Mouse (Mus musculus) intestine, embryonic 15.5 days (tissue): ENCODE data around the gene Qsox1. TPM values are rescaled to one million over a fixed set of nuclear protein-coding genes. Genes with fewer than 3 reads are reported as not detected.

Source experiments
- ATAC-seq: fragments of 200-750 bp; cut with Nextera tagmentation; 2 replicates; pipeline ENCODE4 v1.8.0; 2017; ENCODE audit warnings: moderate TSS enrichment, moderate library complexity
- H3K27ac ChIP-seq: fragments of 300-500 bp; sonication (generic); 2 replicates; pipeline ENCODE4 v1.5.1; 2015; ENCODE audit warnings: mild to moderate bottlenecking, inconsistent platforms
- H3K27me3 ChIP-seq: fragments of 300-500 bp; sonication (generic); replicated peaks from 2 replicates; pipeline ENCODE4 v1.6.1; 2015; ENCODE audit warnings: inconsistent platforms
- H3K36me3 ChIP-seq: fragments of 300-500 bp; sonication (generic); 2 replicates; pipeline ENCODE4 v1.6.1; 2015; ENCODE audit warnings: inconsistent platforms
- H3K4me1 ChIP-seq: fragments of 300-500 bp; sonication (generic); replicated peaks from 2 replicates; pipeline ENCODE4 v1.6.1; 2015; ENCODE audit warnings: inconsistent platforms
- H3K4me2 ChIP-seq: fragments of 300-500 bp; sonication (generic); replicated peaks from 2 replicates; pipeline ENCODE4 v1.6.1; 2015; ENCODE audit warnings: mild to moderate bottlenecking, inconsistent platforms
- H3K4me3 ChIP-seq: fragments of 300-500 bp; sonication (generic); replicated peaks from 2 replicates; pipeline ENCODE4 v1.5.1; 2015; ENCODE audit warnings: inconsistent platforms
- H3K9ac ChIP-seq: fragments of 300-500 bp; sonication (generic); 2 replicates; pipeline ENCODE4 v1.6.1; 2015; ENCODE audit warnings: inconsistent platforms
- H3K9me3 ChIP-seq: fragments of 300-500 bp; sonication (generic); 2 replicates; pipeline ENCODE4 v1.6.1; 2016; ENCODE audit warnings: inconsistent platforms
- WGBS: fragments of 180-500 bp; shearing (Covaris S2); methylation state at CpG from one replicate; pipeline ENCODE4 v1.1.7; 2015; 5-methylcytosine and 5-hydroxymethylcytosine counted together
- polyA plus RNA-seq: library from polyadenylated mRNA; unstranded; fragments of >200 nt; fragmentation: Nextera tagmentation; extraction: Ambion mirVana; gene quantifications from 2 replicates; pipeline ENCODE4 v1.2.1, GENCODE M21; 2015

Qsox1 gene
- polyA plus RNA-seq, 1 experiment from 2014 or later: 40.3 TPM

- Histone ChIP-seq H3K4me1 (peaks cover 29% of the 10 kb centered on the region), H3K9ac (no peak overlapping the region), H3K27me3 (peaks cover 93% of the 10 kb centered on the region), H3K9me3 (no peaks in the 10 kb centered on the region), H3K4me3 (no peak overlapping the region), H3K36me3 (no peaks in the 10 kb centered on the region), H3K27ac (no peak overlapping the region), H3K4me2 (0 out of 2 replicates have a peak overlapping the region, but pooled peaks have one; percentile 6)
- under 1% methylated on average over 58 of the region's 58 CpGs for WGBS
- ATAC-seq: no peak
Observed at GRCm38 (mm10) chr1:155737017-155737808, 75.5 kb downstream of the Qsox1 start.

GRCm38 (mm10) chr1:155736096-155736825 lies 76.4 kb downstream of the Qsox1 start:
- Histone ChIP-seq H3K27ac (no peak overlapping the region), H3K9me3 (no peaks in the 10 kb centered on the region), H3K4me1 (peaks cover 20% of the 10 kb centered on the region), H3K27me3 (peaks cover 92% of the 10 kb centered on the region), H3K36me3 (no peaks in the 10 kb centered on the region), H3K4me3 (no peak overlapping the region), H3K4me2 (no peak overlapping the region), H3K9ac (no peak overlapping the region)
- no peak for ATAC-seq
- WGBS: under 1% methylated on average over 26 of the region's 26 CpGs

GRCm38 (mm10) chr1:155731156-155731555 lies 81.5 kb downstream of the Qsox1 start:
- no peak overlapping the region for H3K27ac ChIP-seq
- peaks cover 78% of the 10 kb centered on the region for H3K27me3 ChIP-seq
- H3K9ac ChIP-seq: no peak overlapping the region
- no peaks in the 10 kb centered on the region for H3K4me1 ChIP-seq
- no peaks in the 10 kb centered on the region for H3K9me3 ChIP-seq
- H3K36me3 ChIP-seq: no peaks in the 10 kb centered on the region
- no peak overlapping the region for H3K4me3 ChIP-seq
- 1% methylated on average over 2 of the region's 2 CpGs for WGBS
- no peak overlapping the region for H3K4me2 ChIP-seq
- ATAC-seq: no peak

GRCm38 (mm10) chr1:155729113-155729795 lies 83.4 kb downstream of the Qsox1 start:
- no peak overlapping the region for H3K4me3 ChIP-seq
- no peak overlapping the region for H3K27ac ChIP-seq
- H3K9ac ChIP-seq: no peak overlapping the region
- H3K27me3 ChIP-seq: peaks cover 69% of the 10 kb centered on the region
- 2% methylated on average over 23 of the region's 23 CpGs for WGBS
- no peaks in the 10 kb centered on the region for H3K36me3 ChIP-seq
- H3K9me3 ChIP-seq: no peaks in the 10 kb centered on the region
- H3K4me1 ChIP-seq: no peaks in the 10 kb centered on the region
- no peak overlapping the region for H3K4me2 ChIP-seq
- no peak for ATAC-seq

GRCm38 (mm10) chr1:155727830-155728229 lies 84.9 kb downstream of the Qsox1 start:
- ATAC-seq: no peak
- Histone ChIP-seq H3K36me3 (no peaks in the 10 kb centered on the region), H3K4me1 (no peaks in the 10 kb centered on the region), H3K4me3 (no peak overlapping the region), H3K9me3 (no peaks in the 10 kb centered on the region), H3K4me2 (no peak overlapping the region), H3K9ac (no peak overlapping the region), H3K27me3 (peaks cover 68% of the 10 kb centered on the region), H3K27ac (no peak overlapping the region)
- WGBS: 26% methylated on average over 10 of the region's 10 CpGs

Other genes with a start within 250 kb of the Qsox1 start
- not detected in 2 replicates for gene Lhx4, start 61.2 kb downstream of the Qsox1 start, polyA plus RNA-seq
- 11.2 and 12.7 TPM in 2 replicates for gene Cep350, start 160.4 kb upstream of the Qsox1 start, polyA plus RNA-seq
- gene Tor1aip2, start 222.5 kb upstream of the Qsox1 start, polyA plus RNA-seq: 135 and 139 TPM in 2 replicates
- 36.3 and 39.4 TPM in 2 replicates for gene Tor1aip1, start 223.6 kb upstream of the Qsox1 start, polyA plus RNA-seq